ENCODE assay signal across 7 mouse cellular contexts in genomic region chr3:88622941-88623345, GRCm38 (mm10). TPM values are rescaled to one million over a fixed set of nuclear protein-coding genes. Genes with fewer than 3 reads are reported as not detected.
DNase-seq lines count a peak whose midpoint lies in the region; ATAC-seq and TF ChIP-seq lines count a peak whose summit lies in the region.

No protein-coding gene starts in this region.

- H3K79me3 ChIP-seq in C2C12 (ENCODE audit: low read depth) = peaks cover 61% of the 10 kb centered on the region

- no peak overlapping the region for H3K27ac ChIP-seq in CH12.LX (ENCODE audit: insufficient read depth, low read depth)
- peak overlapping the region; percentile 98 for H3K27ac ChIP-seq in embryonic facial prominence, embryonic 13.5 days
- H3K27ac ChIP-seq in hindbrain, embryonic 12.5 days = peak overlapping the region; percentile 98
- H3K27ac ChIP-seq in liver, embryonic 16.5 days (ENCODE audit: low read length) = peak overlapping the region; percentile 75
- peak overlapping the region; percentile 96 for H3K27ac ChIP-seq in neural tube, embryonic 15.5 days (replicated peaks)

- TF ChIP-seq RAD21 in CH12.LX (IDR thresholded peaks at IDR 0.05; ENCODE audit: low read depth, low read length) = no peak

- in situ Hi-C loops in CH12.LX (cut with MboI; ENCODE audit: low pct_ligation_motif_present, low pct_unique_long_range_greater_than_20kb, low sequenced_read_pairs) = loop anchor here (25.0 kb wide), 1 partner anchor 114 kb away; no protein-coding TSS in a partner anchor

- no peak for ATAC-seq in embryonic facial prominence, embryonic 13.5 days (ENCODE audit: insufficient number of reproducible peaks, insufficient read depth, low FRiP score, low TSS enrichment, low read depth)
- ATAC-seq in hindbrain, embryonic 12.5 days (ENCODE audit: low FRiP score) = 0 out of 2 replicates have a peak, but pooled peaks have one; percentile 30
- ATAC-seq in liver, embryonic 16.5 days (ENCODE audit: low read depth) = 0 out of 2 replicates have a peak, but pooled peaks have one; percentile 15
- peak; percentile 51 for ATAC-seq in neural tube, embryonic 15.5 days (ENCODE audit: low FRiP score)

- peak overlapping the region; percentile 78 for H3K4me2 ChIP-seq in CH12.LX (ENCODE audit: insufficient read depth, low read depth, poor library complexity, severe bottlenecking)
- peak overlapping the region; percentile 91 for H3K4me2 ChIP-seq in embryonic facial prominence, embryonic 13.5 days
- H3K4me2 ChIP-seq in hindbrain, embryonic 12.5 days (replicated peaks) = peak overlapping the region; percentile 79
- H3K4me2 ChIP-seq in liver, embryonic 16.5 days (ENCODE audit: low read depth, low read length) = peak overlapping the region; percentile 97
- peak overlapping the region; percentile 87 for H3K4me2 ChIP-seq in neural tube, embryonic 15.5 days

- dilution Hi-C loops in CH12.LX (cut with MboI; ENCODE audit: extremely low pct_ligation_motif_present, extremely low pct_unique_long_range_greater_than_20kb, low sequenced_read_pairs) = no loop called here

- H3ac ChIP-seq in C2C12 (ENCODE audit: control insufficient read depth, insufficient read length, low read depth) = peak overlapping the region; percentile 80

- no peaks in the 10 kb centered on the region for H3K9me3 ChIP-seq in CH12.LX (replicated peaks; ENCODE audit: low read length)
- H3K9me3 ChIP-seq in embryonic facial prominence, embryonic 13.5 days = no peaks in the 10 kb centered on the region
- H3K9me3 ChIP-seq in hindbrain, embryonic 12.5 days (replicated peaks) = no peaks in the 10 kb centered on the region
- no peaks in the 10 kb centered on the region for H3K9me3 ChIP-seq in liver, embryonic 16.5 days (replicated peaks; ENCODE audit: control insufficient read depth, low read length)
- H3K9me3 ChIP-seq in neural tube, embryonic 15.5 days (replicated peaks) = no peaks in the 10 kb centered on the region

- TF ChIP-seq CTCF in C2C12 (IDR thresholded peaks at IDR 0.05; ENCODE audit: control insufficient read depth, insufficient read depth, insufficient read length) (no peak), CH12.LX (conservative IDR thresholded peaks at IDR 0.05 in 1 of 2, IDR thresholded peaks at IDR 0.05 in 1 of 2; ENCODE audit: low read depth in 2 of 2, low read length in 2 of 2) (no peak)

- H3K27me3 ChIP-seq in C2C12 (ENCODE audit: control insufficient read depth, insufficient read depth, insufficient read length) (no peaks in the 10 kb centered on the region), CH12.LX (replicated peaks) (peaks cover 5% of the 10 kb centered on the region)
- H3K27me3 ChIP-seq in embryonic facial prominence, embryonic 13.5 days = no peaks in the 10 kb centered on the region
- H3K27me3 ChIP-seq in hindbrain, embryonic 12.5 days = no peaks in the 10 kb centered on the region
- no peaks in the 10 kb centered on the region for H3K27me3 ChIP-seq in liver, embryonic 16.5 days (ENCODE audit: control insufficient read depth, insufficient read depth, low read depth, low read length)
- H3K27me3 ChIP-seq in neural tube, embryonic 15.5 days (replicated peaks) = no peaks in the 10 kb centered on the region

- no peak for TF ChIP-seq POLR2A in CH12.LX (IDR thresholded peaks at IDR 0.05; ENCODE audit: low read depth, low read length)

- H3K36me3 ChIP-seq in C2C12 (ENCODE audit: control insufficient read depth, insufficient read depth) = peaks cover 14% of the 10 kb centered on the region
- peaks cover 15 to 39% of the 10 kb centered on the region in 2 experiments for H3K36me3 ChIP-seq in CH12.LX (replicated peaks in 1 of 2; ENCODE audit: control insufficient read depth in 1 of 2, insufficient read depth in 1 of 2, low read length in 1 of 2)
- H3K36me3 ChIP-seq in embryonic facial prominence, embryonic 13.5 days = peaks cover 21% of the 10 kb centered on the region
- peaks cover 9% of the 10 kb centered on the region; the same call in 1 of the 2 replicates for H3K36me3 ChIP-seq in hindbrain, embryonic 12.5 days
- H3K36me3 ChIP-seq in liver, embryonic 16.5 days (ENCODE audit: control insufficient read depth, insufficient read depth) = no peaks in the 10 kb centered on the region
- no peaks in the 10 kb centered on the region for H3K36me3 ChIP-seq in neural tube, embryonic 15.5 days

- WGBS in embryonic facial prominence, embryonic 13.5 days = 0% methylated on average over 6 of the region's 6 CpGs
- 0% methylated on average over 5 of the region's 6 CpGs for WGBS in hindbrain, embryonic 12.5 days
- WGBS in liver, embryonic 16.5 days (ENCODE audit: insufficient replicate concordance) = 5% methylated on average over 5 of the region's 6 CpGs
- WGBS in neural tube, embryonic 15.5 days = 0% methylated on average over 5 of the region's 6 CpGs

- peak overlapping the region; percentile 97 for H3K9ac ChIP-seq in CH12.LX (ENCODE audit: insufficient read depth, low read depth)
- peak overlapping the region; percentile 97 for H3K9ac ChIP-seq in embryonic facial prominence, embryonic 13.5 days
- peak overlapping the region; percentile 89 for H3K9ac ChIP-seq in hindbrain, embryonic 12.5 days
- peak overlapping the region; percentile 30 for H3K9ac ChIP-seq in liver, embryonic 16.5 days (ENCODE audit: low read depth, low read length)
- H3K9ac ChIP-seq in neural tube, embryonic 15.5 days (replicated peaks) = peak overlapping the region; percentile 95

- no peak for TF ChIP-seq EP300 in CH12.LX (IDR thresholded peaks at IDR 0.05; ENCODE audit: low read length)

- H3K4me3 ChIP-seq in C2C12 (ENCODE audit: insufficient read depth, poor library complexity, severe bottlenecking) = peak overlapping the region; percentile 62
- H3K4me3 ChIP-seq in CH12.LX (replicated peaks in 1 of 3; ENCODE audit: low read depth in 2 of 3, low read length in 2 of 3, poor library complexity in 1 of 3) = peak overlapping the region; percentile 44 to 88 (median 88)
- peak overlapping the region; percentile 96 for H3K4me3 ChIP-seq in embryonic facial prominence, embryonic 13.5 days
- H3K4me3 ChIP-seq in hindbrain, embryonic 12.5 days = peak overlapping the region; percentile 78
- H3K4me3 ChIP-seq in liver, embryonic 16.5 days (ENCODE audit: low read depth, low read length) = peak overlapping the region; percentile 77
- peak overlapping the region; percentile 86 for H3K4me3 ChIP-seq in neural tube, embryonic 15.5 days (replicated peaks)

- no peak for DNase-seq in CH12.LX (ENCODE audit: extremely low read depth)
- no peak for DNase-seq in frontal cortex, postnatal 36 days (ENCODE audit: low spot score in 2 of 2)

- peaks cover 17 to 68% of the 10 kb centered on the region in 2 experiments for H3K4me1 ChIP-seq in CH12.LX (ENCODE audit: control insufficient read depth in 1 of 2, insufficient read depth in 2 of 2)
- peaks cover 56% of the 10 kb centered on the region for H3K4me1 ChIP-seq in embryonic facial prominence, embryonic 13.5 days
- peaks cover 49% of the 10 kb centered on the region for H3K4me1 ChIP-seq in hindbrain, embryonic 12.5 days
- peaks cover 75% of the 10 kb centered on the region for H3K4me1 ChIP-seq in liver, embryonic 16.5 days (ENCODE audit: control insufficient read depth, low read depth, low read length)
- H3K4me1 ChIP-seq in neural tube, embryonic 15.5 days = peaks cover 54% of the 10 kb centered on the region

- H3K79me2 ChIP-seq in C2C12 (ENCODE audit: control insufficient read depth, insufficient read depth) = peaks cover 83% of the 10 kb centered on the region
- peaks cover 67% of the 10 kb centered on the region for H3K79me2 ChIP-seq in CH12.LX (replicated peaks; ENCODE audit: control insufficient read depth, extremely low read depth, insufficient read depth, poor library complexity, severe bottlenecking)

TF ChIP-seq in C2C12, 6 proteins besides CTCF, POLR2A, EP300 and RAD21 (continues in another document):
- no peak for TF ChIP-seq CEBPB (IDR thresholded peaks at IDR 0.05; ENCODE audit: low read depth)
- TF ChIP-seq FOSL1 (IDR thresholded peaks at IDR 0.05; ENCODE audit: insufficient read depth, low read length, poor library complexity, severe bottlenecking) = no peak
- TF ChIP-seq MAX (IDR thresholded peaks at IDR 0.05) = no peak

TF ChIP-seq in CH12.LX, 34 proteins besides CTCF, POLR2A, EP300 and RAD21 (continues in another document):
- TF ChIP-seq HCFC1 (IDR thresholded peaks at IDR 0.05; ENCODE audit: low read depth, low read length) = 0 out of 2 replicates have a peak, but pooled peaks have one; percentile 31
- TF ChIP-seq UBTF (IDR thresholded peaks at IDR 0.05; ENCODE audit: low read depth, low read length) = no peak
- no peak for TF ChIP-seq PAX5 (IDR thresholded peaks at IDR 0.05; ENCODE audit: low read length)

RNA-seq across cellular contexts. Expression of gene Arhgef2, which starts 17.2 kb away (rescaled TPM):
- 88.3 TPM for polyA plus RNA-seq in C2C12 (2012; fragmentation: generic; extraction: Trizol)
- total RNA-seq in CH12.LX (2012; rRNA removed) = 40.0 and 43.9 TPM in 2 replicates
- 15.0 and 18.5 TPM in 2 replicates for total RNA-seq in CH12.LX (2014; rRNA removed)
- polyA plus RNA-seq in CH12.LX (2012; ENCODE audit: insufficient read length, low read depth) = 31.4 and 43.1 TPM in 2 replicates
- 91.6 and 99.4 TPM in 2 replicates for polyA plus RNA-seq in embryonic facial prominence, embryonic 13.5 days (2015; fragmentation: Nextera tagmentation; extraction: Ambion mirVana)
- 171 and 179 TPM in 2 replicates for polyA plus RNA-seq in hindbrain, embryonic 12.5 days (2016; fragmentation: Nextera tagmentation; extraction: Ambion mirVana)
- polyA plus RNA-seq in liver, embryonic 16.5 days (2015; fragmentation: Nextera tagmentation; extraction: Ambion mirVana) = 16.4 and 20.0 TPM in 2 replicates
- polyA plus RNA-seq in neural tube, embryonic 15.5 days (2015; fragmentation: Nextera tagmentation; extraction: Ambion mirVana) = 97.4 and 104 TPM in 2 replicates

RNA-seq across cellular contexts. Expression of gene Rxfp4, which starts 30.0 kb away (rescaled TPM):
- 0.05 TPM for polyA plus RNA-seq in C2C12 (2012; fragmentation: generic; extraction: Trizol)
- 0.08 TPM in 1 of 2 replicates, not detected in the other for total RNA-seq in CH12.LX (2012; rRNA removed)
- not detected in 2 replicates for total RNA-seq in CH12.LX (2014; rRNA removed)
- polyA plus RNA-seq in CH12.LX (2012; ENCODE audit: insufficient read length, low read depth) = not detected in 2 replicates
- not detected in 2 replicates for polyA plus RNA-seq in embryonic facial prominence, embryonic 13.5 days (2015; fragmentation: Nextera tagmentation; extraction: Ambion mirVana)
- not detected in 2 replicates for polyA plus RNA-seq in hindbrain, embryonic 12.5 days (2016; fragmentation: Nextera tagmentation; extraction: Ambion mirVana)
- not detected in 2 replicates for polyA plus RNA-seq in liver, embryonic 16.5 days (2015; fragmentation: Nextera tagmentation; extraction: Ambion mirVana)
- polyA plus RNA-seq in neural tube, embryonic 15.5 days (2015; fragmentation: Nextera tagmentation; extraction: Ambion mirVana) = not detected in 2 replicates

RNA-seq across cellular contexts. Expression of gene Ssr2, which starts 47.3 kb away (rescaled TPM):
- polyA plus RNA-seq in C2C12 (2012; fragmentation: generic; extraction: Trizol) (351 TPM), CH12.LX (2012; ENCODE audit: insufficient read length, low read depth) (307 and 346 TPM in 2 replicates)
- total RNA-seq in CH12.LX (2012; rRNA removed) (364 and 435 TPM in 2 replicates), CH12.LX (2014; rRNA removed) (325 and 377 TPM in 2 replicates)
- polyA plus RNA-seq in embryonic facial prominence, embryonic 13.5 days (2015; fragmentation: Nextera tagmentation; extraction: Ambion mirVana) = 259 and 274 TPM in 2 replicates
- 152 and 155 TPM in 2 replicates for polyA plus RNA-seq in hindbrain, embryonic 12.5 days (2016; fragmentation: Nextera tagmentation; extraction: Ambion mirVana)
- polyA plus RNA-seq in liver, embryonic 16.5 days (2015; fragmentation: Nextera tagmentation; extraction: Ambion mirVana) = 171 and 190 TPM in 2 replicates
- polyA plus RNA-seq in neural tube, embryonic 15.5 days (2015; fragmentation: Nextera tagmentation; extraction: Ambion mirVana) = 157 and 175 TPM in 2 replicates

Comparison
In these comparisons a context has a peak if more than half of its experiments do, and no peak if none do; other contexts are left out.
1. H3K9ac ChIP-seq: peak in every context shown above with its lines; median percentile 97 in CH12.LX; 97 in embryonic facial prominence, embryonic 13.5 days; 95 in neural tube, embryonic 15.5 days; 89 in hindbrain, embryonic 12.5 days; 30 in liver, embryonic 16.5 days.